Mouse (Mus musculus): Measurements from ENCODE around the gene B3gnt3.

DNA sequence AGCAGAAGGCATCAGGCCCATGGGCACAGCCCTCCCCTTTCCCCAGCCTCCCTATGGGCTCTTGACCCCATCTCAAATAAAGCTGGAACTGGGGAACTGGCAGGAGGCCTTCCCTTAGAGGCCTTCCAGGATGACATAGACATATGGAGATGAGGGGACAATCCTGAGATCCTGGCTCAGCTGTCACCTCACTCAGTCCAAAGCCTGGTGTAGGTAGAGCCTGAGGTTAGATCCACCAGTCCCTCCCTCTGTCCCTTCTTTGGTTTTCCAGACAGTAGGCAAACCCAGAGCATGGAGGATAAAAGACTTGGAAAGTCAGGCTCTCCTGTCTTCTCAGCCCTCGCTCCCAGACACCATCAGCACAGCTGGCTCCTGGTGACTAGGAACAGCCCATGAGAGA is 34.7 kb downstream of the B3gnt3 start:
- TF ChIP-seq CTCF (IDR thresholded peaks at IDR 0.05; ENCODE audit: insufficient read depth, low read depth, low read length) (no peak), POLR2A (IDR thresholded peaks at IDR 0.05; ENCODE audit: insufficient read depth, low read depth, low read length) (no peak)
